Mouse (Mus musculus) neural tube, embryonic 11.5 days (tissue): ENCODE measurements around the gene Cdhr2. TPM values are rescaled to one million over a fixed set of nuclear protein-coding genes. Genes with fewer than 3 reads are reported as not detected.
A peak's percentile ranks its signal among the peaks of the same experiment; 100 is the strongest.

Experiments used
- ATAC-seq: fragments of 200-750 bp; cut with Nextera tagmentation; 2 replicates; pipeline ENCODE4 v1.8.0; 2017; ENCODE audit warnings: moderate number of reproducible peaks, mild to moderate bottlenecking, moderate TSS enrichment, moderate library complexity; ENCODE audit not compliant: insufficient read depth, low FRiP score, low TSS enrichment
- DNase-seq: peaks from one replicate; pipeline ENCODE4 v3.0.0-alpha.2; 2015; ENCODE audit warnings: low spot score
- H3K27ac ChIP-seq: fragments of 300-500 bp; sonication (generic); 2 replicates; pipeline ENCODE4 v1.5.1; 2014; ENCODE audit warnings: low read depth, mild to moderate bottlenecking, low read length
- H3K27me3 ChIP-seq: fragments of 300-500 bp; sonication (generic); 2 replicates; pipeline ENCODE4 v1.6.1; 2014; ENCODE audit warnings: mild to moderate bottlenecking, low read length, mixed read lengths; ENCODE audit not compliant: control insufficient read depth, insufficient read depth
- H3K36me3 ChIP-seq: fragments of 300-500 bp; sonication (generic); 2 replicates; pipeline ENCODE4 v1.6.1; 2014; ENCODE audit warnings: mild to moderate bottlenecking, low read length, moderate library complexity, mixed read lengths; ENCODE audit not compliant: control insufficient read depth, insufficient read depth
- H3K4me1 ChIP-seq: fragments of 300-500 bp; sonication (generic); 2 replicates; pipeline ENCODE4 v1.6.1; 2014; ENCODE audit warnings: low read length, mixed read lengths; ENCODE audit not compliant: control insufficient read depth, insufficient read depth
- H3K4me2 ChIP-seq: fragments of 300-500 bp; sonication (generic); 2 replicates; pipeline ENCODE4 v1.6.1; 2014; ENCODE audit warnings: low read depth, mild to moderate bottlenecking, moderate library complexity
- H3K4me3 ChIP-seq: fragments of 300-500 bp; sonication (generic); 2 replicates; pipeline ENCODE4 v1.5.1; 2014; ENCODE audit warnings: low read depth, low read length
- H3K9ac ChIP-seq: fragments of 300-500 bp; sonication (generic); 2 replicates; pipeline ENCODE4 v1.6.1; 2014; ENCODE audit warnings: mild to moderate bottlenecking, low read length
- H3K9me3 ChIP-seq: fragments of 300-500 bp; sonication (generic); 2 replicates; pipeline ENCODE4 v1.6.1; 2016; ENCODE audit warnings: low read length; ENCODE audit not compliant: control insufficient read depth
- WGBS: fragments of 180-500 bp; shearing (Covaris S2); extraction: QIAGEN DNeasy Blood & Tissue Kit; methylation state at CpG from one replicate; pipeline ENCODE4 v1.1.7; 2014; 5-methylcytosine and 5-hydroxymethylcytosine counted together
- polyA plus RNA-seq: library from polyadenylated mRNA; unstranded; fragments of >200 nt; fragmentation: Nextera tagmentation; extraction: Ambion mirVana; gene quantifications from 2 replicates; pipeline ENCODE4 v1.2.1, GENCODE M21; 2014

The Cdhr2 gene
- polyA plus RNA-seq, 1 experiment from 2014 or later, result 0.15 TPM

DNA sequence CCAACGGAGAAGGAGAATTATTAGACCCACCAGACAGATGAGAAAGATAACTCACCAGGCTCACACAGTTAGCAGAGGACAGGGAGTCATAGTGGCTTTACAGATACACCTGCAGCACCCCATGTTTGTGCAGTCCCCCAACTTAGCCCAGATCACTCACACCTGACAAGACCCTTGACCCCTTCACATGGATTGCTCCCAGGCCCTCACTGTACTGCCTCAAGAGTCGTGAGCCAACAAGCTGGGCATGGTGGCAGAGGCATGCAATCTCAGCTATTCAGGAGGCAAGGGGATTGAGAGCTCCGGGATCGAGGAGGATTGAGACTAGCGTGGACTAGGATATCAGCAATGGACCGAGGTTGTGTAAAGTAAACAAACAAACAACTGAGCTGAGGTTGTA, 52.5 kb downstream of the Cdhr2 start:
- Histone ChIP-seq H3K4me3 (no peak overlapping the region), H3K27me3 (peaks cover 20% of the 10 kb centered on the region), H3K36me3 (no peaks in the 10 kb centered on the region), H3K9ac (no peak overlapping the region), H3K4me2 (no peak overlapping the region), H3K27ac (no peak overlapping the region), H3K4me1 (peaks cover 5% of the 10 kb centered on the region), H3K9me3 (no peaks in the 10 kb centered on the region)
- WGBS, result 66% methylated on average over 6 of the region's 6 CpGs
- no peak for DNase-seq
- ATAC-seq, result no peak

DNA sequence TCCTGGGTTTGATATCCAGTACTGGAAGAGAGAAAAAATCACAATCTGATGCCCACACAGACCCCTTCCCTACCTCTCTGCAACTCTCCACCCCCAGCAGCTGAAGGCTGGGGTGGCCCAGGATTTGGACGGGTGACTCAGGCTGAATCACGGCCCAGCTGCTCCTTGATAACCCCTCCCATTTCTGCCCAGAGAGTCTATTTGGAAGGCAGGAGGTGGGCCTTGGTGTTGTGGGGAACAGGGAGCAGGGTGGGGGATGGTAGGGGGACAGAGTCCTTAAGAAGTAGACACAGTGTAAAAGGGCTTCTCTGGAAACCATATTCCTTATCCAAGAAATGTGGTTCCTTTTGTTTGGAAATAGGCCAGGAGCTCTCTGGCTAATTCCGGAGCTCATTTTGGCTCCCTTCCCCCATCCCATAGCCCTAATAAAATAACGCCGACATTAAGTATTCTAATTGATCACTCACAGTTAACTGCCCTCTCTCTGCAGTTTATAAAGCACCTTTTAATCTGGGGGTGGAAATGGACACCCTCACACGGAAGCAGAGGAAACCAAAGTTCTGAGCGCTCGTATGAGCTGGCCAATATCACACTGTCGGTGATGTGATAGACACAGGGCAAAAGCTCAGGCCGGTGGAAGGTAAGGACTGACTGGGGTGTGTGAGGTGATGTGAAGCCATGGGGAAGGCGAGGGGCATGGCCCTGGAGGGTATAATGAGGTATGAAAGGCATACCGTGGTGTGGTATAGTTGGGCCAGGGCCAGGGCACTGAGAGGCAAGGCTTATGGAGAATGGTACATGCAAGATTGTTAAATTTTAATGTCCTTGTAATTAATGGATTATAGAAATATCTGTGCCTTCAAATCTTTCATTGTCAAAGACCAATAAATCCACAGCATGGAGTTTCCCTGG, 53.2 kb downstream of the Cdhr2 start:
- H3K4me2 ChIP-seq, result no peak overlapping the region
- ATAC-seq (no peak), DNase-seq (no peak)
- H3K9me3 ChIP-seq, result no peaks in the 10 kb centered on the region
- WGBS, result 44% methylated on average over 12 of the region's 12 CpGs
- H3K4me3 ChIP-seq, result no peak overlapping the region
- H3K9ac ChIP-seq, result no peak overlapping the region; the same call in 1 of the 2 replicates
- no peak overlapping the region for H3K27ac ChIP-seq
- peaks cover 20% of the 10 kb centered on the region for H3K27me3 ChIP-seq
- H3K36me3 ChIP-seq, result no peaks in the 10 kb centered on the region
- H3K4me1 ChIP-seq, result peaks cover 12% of the 10 kb centered on the region

- Histone ChIP-seq H3K4me2 (no peak overlapping the region), H3K9me3 (no peaks in the 10 kb centered on the region), H3K9ac (no peak overlapping the region; the same call in 1 of the 2 replicates), H3K4me1 (peaks cover 19% of the 10 kb centered on the region), H3K36me3 (no peaks in the 10 kb centered on the region), H3K4me3 (no peak overlapping the region), H3K27ac (no peak overlapping the region), H3K27me3 (peaks cover 15% of the 10 kb centered on the region)
- WGBS, result 22% methylated on average over 9 of the region's 9 CpGs
- ATAC-seq, result no peak
- DNase-seq, result no peak
Measured at GRCm38 (mm10) chr13:54755201-54755830, 54.1 kb downstream of the Cdhr2 start.

- Histone ChIP-seq H3K4me2 (no peak overlapping the region), H3K36me3 (no peaks in the 10 kb centered on the region), H3K27me3 (peaks cover 7% of the 10 kb centered on the region), H3K4me1 (peaks cover 21% of the 10 kb centered on the region), H3K27ac (no peak overlapping the region), H3K9me3 (no peaks in the 10 kb centered on the region), H3K9ac (no peak overlapping the region), H3K4me3 (no peak overlapping the region)
- DNase-seq, result no peak
- no peak for ATAC-seq
- 88% methylated on average over 8 of the region's 8 CpGs for WGBS
Measured at GRCm38 (mm10) chr13:54756156-54756712, 55.0 kb downstream of the Cdhr2 start.

DNA sequence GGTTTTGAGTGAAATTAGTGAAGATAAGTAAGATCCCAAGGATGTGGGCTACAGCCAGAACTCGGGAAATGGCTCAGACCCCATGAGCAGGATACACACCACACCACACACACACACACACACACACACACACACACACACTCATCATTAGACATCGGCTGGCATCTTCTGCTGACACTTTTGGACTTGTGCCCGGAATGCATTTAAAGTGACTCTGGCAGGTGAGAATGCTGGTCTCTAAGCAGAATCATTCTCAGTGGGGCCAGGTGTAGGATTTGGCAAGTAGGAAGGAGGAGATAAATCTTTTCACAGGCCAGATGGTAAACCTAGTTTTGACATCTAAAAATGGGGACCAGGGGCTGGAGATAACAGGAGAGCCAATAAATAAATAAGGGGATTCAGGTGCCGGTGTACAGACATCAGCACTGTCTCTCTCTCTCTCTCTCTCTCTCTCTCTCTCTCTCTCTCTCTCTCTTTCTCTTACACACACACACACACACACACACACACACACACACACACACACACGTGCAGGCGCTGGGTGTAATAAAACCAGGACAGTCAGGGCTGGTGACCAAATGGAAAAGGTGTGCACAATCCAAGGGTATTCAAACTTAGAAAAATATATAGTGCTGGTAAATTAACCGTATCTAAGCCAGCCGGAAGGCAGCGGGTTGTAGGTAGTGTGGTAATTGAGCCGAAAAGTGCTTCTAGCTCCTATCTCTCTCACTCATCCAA, 56.0 kb downstream of the Cdhr2 start:
- peak overlapping the region; percentile 62 for H3K4me2 ChIP-seq
- peaks cover 3% of the 10 kb centered on the region; the same call in 1 of the 2 replicates for H3K27me3 ChIP-seq
- ATAC-seq, result no peak
- DNase-seq, result no peak
- 49% methylated on average over 10 of the region's 10 CpGs for WGBS
- H3K9me3 ChIP-seq, result no peaks in the 10 kb centered on the region
- H3K9ac ChIP-seq, result peak overlapping the region; percentile 47; the same call in 1 of the 2 replicates
- H3K4me1 ChIP-seq, result peaks cover 21% of the 10 kb centered on the region
- no peaks in the 10 kb centered on the region for H3K36me3 ChIP-seq
- H3K27ac ChIP-seq, result peak overlapping the region; percentile 79; the same call in 1 of the 2 replicates
- peak overlapping the region; percentile 32 for H3K4me3 ChIP-seq

DNA sequence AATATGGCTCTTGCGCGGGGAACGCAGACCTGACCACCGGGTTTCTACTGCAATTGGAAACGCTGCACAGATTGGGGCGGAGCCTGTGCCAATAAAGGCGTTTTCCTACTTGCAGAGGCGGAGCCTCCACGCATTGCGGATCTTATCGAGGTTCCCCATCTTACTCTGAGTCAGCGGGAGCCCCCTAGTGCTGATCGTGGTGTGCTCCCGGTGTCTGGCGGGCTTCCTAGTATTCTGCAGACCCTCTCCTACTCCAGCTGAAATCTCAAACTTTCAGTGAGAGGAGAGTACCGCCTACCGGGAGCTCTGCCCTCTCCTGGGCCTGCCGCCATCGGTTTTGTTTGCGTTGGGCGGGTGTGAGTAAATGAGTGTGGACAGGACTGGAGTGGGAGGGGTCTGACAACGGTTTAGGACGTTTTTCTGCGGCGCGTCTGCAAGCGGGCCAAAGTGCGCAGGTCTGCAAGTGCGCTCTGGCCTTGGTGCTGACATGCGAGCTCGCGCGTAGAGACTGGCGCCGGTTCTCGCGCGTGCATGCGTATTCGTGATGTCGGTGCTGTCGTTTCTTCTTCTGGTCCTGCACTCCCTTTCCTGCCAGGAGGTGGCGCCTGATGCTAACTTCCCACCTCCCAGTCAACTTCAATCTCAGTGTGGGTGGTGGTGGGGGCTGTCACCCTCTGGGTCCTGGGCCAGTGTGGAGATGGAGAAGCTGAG, 56.9 kb downstream of the Cdhr2 start:
- ATAC-seq (peak; percentile 78), DNase-seq (peak; percentile 95)
- H3K4me1 ChIP-seq, result peaks cover 21% of the 10 kb centered on the region
- peaks cover 4% of the 10 kb centered on the region; the same call in 1 of the 2 replicates for H3K27me3 ChIP-seq
- H3K36me3 ChIP-seq, result no peaks in the 10 kb centered on the region
- WGBS, result under 1% methylated on average over 43 of the region's 43 CpGs
- H3K9me3 ChIP-seq, result no peaks in the 10 kb centered on the region
- H3K27ac ChIP-seq, result peak overlapping the region; percentile 79
- H3K4me2 ChIP-seq, result peak overlapping the region; percentile 62
- peak overlapping the region; percentile 32 for H3K4me3 ChIP-seq
- H3K9ac ChIP-seq, result peak overlapping the region; percentile 50

GRCm38 (mm10) chr13:54758756-54759470, 57.7 kb downstream of the Cdhr2 start:
- ATAC-seq, result no peak
- Histone ChIP-seq H3K4me3 (peak overlapping the region; percentile 32), H3K4me1 (peaks cover 21% of the 10 kb centered on the region), H3K27ac (peak overlapping the region; percentile 79; the same call in 1 of the 2 replicates), H3K36me3 (no peaks in the 10 kb centered on the region), H3K9me3 (no peaks in the 10 kb centered on the region), H3K9ac (peak overlapping the region; percentile 50), H3K27me3 (peaks cover 11% of the 10 kb centered on the region), H3K4me2 (peak overlapping the region; percentile 62)
- WGBS, result 1% methylated on average over 29 of the region's 29 CpGs
- DNase-seq, result no peak
